Mouse (Mus musculus) myocyte (in vitro differentiated cells): Measurements from ENCODE around the gene Tnrc18. TPM values are rescaled to one million over a fixed set of nuclear protein-coding genes. Genes with fewer than 3 reads are reported as not detected.

Source experiments
- H3K27me3 ChIP-seq: one replicate; pipeline ENCODE4 v1.6.1; 2011; ENCODE audit not compliant: control insufficient read depth, insufficient read depth, insufficient read length
- H3K36me3 ChIP-seq: one replicate; pipeline ENCODE4 v1.6.1; 2011; ENCODE audit not compliant: control insufficient read depth, insufficient read depth
- H3K4me2 ChIP-seq: one replicate; pipeline ENCODE4 v1.6.1; 2011; ENCODE audit warnings: low read depth, control low read depth
- H3K4me3 ChIP-seq: one replicate; pipeline ENCODE4 v1.5.1; 2011; ENCODE audit warnings: mild to moderate bottlenecking, control low read depth, moderate library complexity
- H3K79me2 ChIP-seq: one replicate; pipeline ENCODE4 v1.6.1; 2011; ENCODE audit not compliant: control insufficient read depth, insufficient read depth
- H3ac ChIP-seq: one replicate; pipeline ENCODE4 v1.6.1; 2011; ENCODE audit not compliant: control insufficient read depth, insufficient read length
- CEBPB ChIP-seq: IDR thresholded peaks from 2 replicates; pipeline ENCODE4 v1.6.1; 2011; ENCODE audit warnings: mild to moderate bottlenecking, moderate library complexity; ENCODE audit not compliant: poor library complexity, insufficient read depth, severe bottlenecking
- E2F4 ChIP-seq: IDR thresholded peaks from one replicate; pipeline ENCODE4 v1.6.1; 2011; ENCODE audit warnings: mild to moderate bottlenecking, control low read depth, moderate library complexity; ENCODE audit not compliant: insufficient read depth
- MAX ChIP-seq: IDR thresholded peaks from one replicate; pipeline ENCODE4 v1.6.1; 2011; ENCODE audit warnings: low read depth, mild to moderate bottlenecking, control low read depth
- MYOD1 ChIP-seq, 3 experiments: IDR thresholded peaks; one replicate each; pipeline ENCODE4 v1.6.1; 2011; ENCODE audit warnings: control low read depth in 2 of 3, low read depth in 2 of 3, mild to moderate bottlenecking in 2 of 3, moderate library complexity in 1 of 3; ENCODE audit not compliant: insufficient read length in 2 of 3, control insufficient read depth in 1 of 3
- MYOG ChIP-seq, 3 experiments: IDR thresholded peaks; one replicate each; pipeline ENCODE4 v1.6.1; 2011; ENCODE audit warnings: control low read depth in 2 of 3, low read depth in 2 of 3, mild to moderate bottlenecking in 2 of 3; ENCODE audit not compliant: insufficient read length in 2 of 3, control insufficient read depth in 1 of 3, insufficient read depth in 1 of 3
- POLR2A ChIP-seq: IDR thresholded peaks from one replicate; pipeline ENCODE4 v1.6.1; 2011; ENCODE audit warnings: low read depth, mild to moderate bottlenecking, control low read depth, moderate library complexity; ENCODE audit not compliant: insufficient read length
- POLR2AphosphoS2 ChIP-seq: IDR thresholded peaks from one replicate; pipeline ENCODE4 v1.6.1; 2011; ENCODE audit warnings: low read depth, control low read depth; ENCODE audit not compliant: insufficient read length
- REST ChIP-seq: IDR thresholded peaks from one replicate; pipeline ENCODE4 v1.6.1; 2011; ENCODE audit warnings: mild to moderate bottlenecking, control low read depth, moderate library complexity; ENCODE audit not compliant: insufficient read depth, insufficient read length
- SRF ChIP-seq: IDR thresholded peaks from one replicate; pipeline ENCODE4 v1.6.1; 2011; ENCODE audit warnings: low read depth; ENCODE audit not compliant: control insufficient read depth, insufficient read length
- TCF12 ChIP-seq: IDR thresholded peaks from one replicate; pipeline ENCODE4 v1.6.1; 2011; ENCODE audit warnings: mild to moderate bottlenecking, control low read depth; ENCODE audit not compliant: poor library complexity, insufficient read depth, severe bottlenecking
- TCF3 ChIP-seq: IDR thresholded peaks from one replicate; pipeline ENCODE4 v1.6.1; 2011; ENCODE audit warnings: low read depth, control low read depth; ENCODE audit not compliant: insufficient read length
- USF1 ChIP-seq: IDR thresholded peaks from one replicate; pipeline ENCODE4 v1.6.1; 2011; ENCODE audit warnings: low read depth, mild to moderate bottlenecking, control low read depth, moderate library complexity
- polyA plus RNA-seq: library from polyadenylated mRNA; unstranded; fragments of >200 nt; fragmentation: generic; extraction: Trizol; gene quantifications from one replicate; pipeline ENCODE4 v1.2.1, GENCODE M21; 2012; ENCODE audit warnings: missing spikeins

Gene Tnrc18
- polyA plus RNA-seq, 1 experiment: 26.2 TPM

DNA sequence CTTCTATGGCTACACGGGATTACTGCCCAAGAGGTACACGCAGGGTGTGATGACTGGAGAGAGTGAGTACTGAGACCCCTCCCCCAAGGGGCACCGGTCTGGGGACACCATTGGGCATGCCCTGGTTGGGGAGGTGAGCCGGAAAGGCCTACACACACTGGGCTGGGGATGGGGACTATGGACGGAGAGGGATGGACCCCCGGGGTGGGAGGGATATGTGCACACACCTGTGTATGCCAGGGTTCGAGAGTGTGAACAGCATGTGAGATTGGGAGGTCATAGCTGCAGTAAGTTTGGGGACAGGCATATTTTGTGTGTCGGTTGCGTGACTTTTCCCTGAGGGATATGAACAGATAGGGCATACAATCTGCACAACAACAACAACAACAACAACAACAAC, 102.4 kb downstream of the Tnrc18 start:
- no peak overlapping the region for H3ac ChIP-seq
- TF ChIP-seq POLR2A (no peak), CEBPB (no peak), MYOG (IDR thresholded peaks at IDR 0.05; ENCODE audit: control insufficient read depth in 1 of 3, insufficient read depth in 1 of 3, insufficient read length in 2 of 3, low read depth in 2 of 3) (no peak), TCF12 (no peak), POLR2AphosphoS2 (no peak), TCF3 (no peak), REST (no peak), USF1 (no peak), MYOD1 (IDR thresholded peaks at IDR 0.05; ENCODE audit: control insufficient read depth in 1 of 3, insufficient read length in 2 of 3, low read depth in 2 of 3) (no peak), E2F4 (no peak), SRF (no peak), MAX (no peak)
- no peaks in the 10 kb centered on the region for H3K79me2 ChIP-seq
- H3K4me3 ChIP-seq: no peak overlapping the region
- H3K4me2 ChIP-seq: no peak overlapping the region
- peaks cover 29% of the 10 kb centered on the region for H3K27me3 ChIP-seq
- no peaks in the 10 kb centered on the region for H3K36me3 ChIP-seq

DNA sequence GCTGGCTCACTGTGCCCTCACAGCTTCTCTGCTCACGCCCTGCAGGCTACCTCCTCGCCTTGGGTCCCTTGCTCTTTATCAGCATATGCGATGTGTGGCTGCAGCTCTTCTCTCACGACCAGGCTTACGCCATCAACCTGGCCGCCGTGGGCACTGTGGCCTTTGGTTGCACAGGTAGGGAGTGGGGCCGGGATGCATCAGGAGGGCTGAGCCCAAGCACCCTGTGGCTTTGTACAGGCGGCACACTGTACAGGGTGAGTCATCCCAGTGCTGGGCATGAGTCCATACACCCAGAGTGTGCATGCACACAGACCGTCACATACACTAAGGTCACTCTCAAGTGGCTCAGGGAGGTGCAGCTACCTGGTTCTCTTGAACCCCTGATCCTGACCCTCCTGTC, 103.5 kb downstream of the Tnrc18 start:
- H3K79me2 ChIP-seq: no peaks in the 10 kb centered on the region
- TF ChIP-seq MAX: no peak
- no peak for TF ChIP-seq MYOG (IDR thresholded peaks at IDR 0.05; ENCODE audit: control insufficient read depth in 1 of 3, insufficient read depth in 1 of 3, insufficient read length in 2 of 3, low read depth in 2 of 3)
- no peak for TF ChIP-seq REST
- no peak for TF ChIP-seq USF1
- TF ChIP-seq TCF12: no peak
- no peak overlapping the region for H3K4me2 ChIP-seq

DNA sequence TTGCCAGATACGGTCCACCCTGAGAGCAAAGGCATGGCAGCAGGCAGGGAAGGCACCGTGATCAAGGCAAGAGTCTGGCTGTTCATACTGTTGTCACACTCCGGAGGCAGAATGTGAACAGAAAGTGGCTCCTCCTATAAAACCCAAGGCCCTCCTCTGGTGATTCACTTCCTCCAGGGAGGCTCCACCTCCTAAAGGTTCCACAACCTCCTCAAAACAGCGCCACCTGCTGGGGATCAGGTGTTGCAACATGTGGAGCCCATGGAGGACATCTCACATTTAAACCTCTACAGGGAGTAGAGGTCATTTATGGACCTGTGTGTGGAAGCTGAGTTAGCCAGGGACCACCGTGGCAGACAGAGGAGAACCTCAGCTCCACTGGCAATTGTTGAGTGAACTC, 105.1 kb downstream of the Tnrc18 start:
- H3K4me3 ChIP-seq: no peak overlapping the region
- no peak overlapping the region for H3ac ChIP-seq
- no peaks in the 10 kb centered on the region for H3K36me3 ChIP-seq
- no peak for TF ChIP-seq MYOG (IDR thresholded peaks at IDR 0.05; ENCODE audit: control insufficient read depth in 1 of 3, insufficient read depth in 1 of 3, insufficient read length in 2 of 3, low read depth in 2 of 3)
- no peak for TF ChIP-seq POLR2AphosphoS2
- TF ChIP-seq POLR2A: no peak
- no peak for TF ChIP-seq MAX
- no peak for TF ChIP-seq SRF
- no peak for TF ChIP-seq TCF12
- TF ChIP-seq CEBPB: no peak
- no peak for TF ChIP-seq MYOD1 (IDR thresholded peaks at IDR 0.05; ENCODE audit: control insufficient read depth in 1 of 3, insufficient read length in 2 of 3, low read depth in 2 of 3)
- TF ChIP-seq USF1: no peak
- no peak for TF ChIP-seq TCF3
- no peak for TF ChIP-seq REST
- TF ChIP-seq E2F4: no peak
- no peak overlapping the region for H3K4me2 ChIP-seq
- peaks cover 26% of the 10 kb centered on the region for H3K27me3 ChIP-seq
- H3K79me2 ChIP-seq: no peaks in the 10 kb centered on the region

More for the DNA sequence above, 103.5 kb downstream of the Tnrc18 start:
- Histone ChIP-seq H3ac (no peak overlapping the region), H3K36me3 (no peaks in the 10 kb centered on the region), H3K4me3 (no peak overlapping the region), H3K27me3 (peaks cover 29% of the 10 kb centered on the region)

DNA sequence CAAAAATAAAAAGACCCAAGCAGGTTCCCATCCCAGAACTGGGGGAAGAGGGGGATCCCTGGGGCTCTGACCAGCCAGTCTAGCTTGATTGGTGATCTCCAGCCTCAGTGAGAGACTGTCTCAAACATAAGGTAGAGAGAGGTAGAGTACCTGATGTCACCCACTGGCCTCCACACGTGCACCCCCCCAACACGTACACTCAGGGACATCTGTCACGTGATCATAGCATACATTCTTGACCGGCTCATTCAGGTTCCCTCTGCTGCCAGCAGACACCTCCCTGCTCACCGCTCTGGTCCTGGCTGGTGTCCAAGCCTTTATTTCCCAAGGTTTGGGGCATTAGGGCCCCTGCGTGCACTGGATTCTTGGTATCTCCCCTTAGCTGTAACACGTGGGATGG, 108.0 kb downstream of the Tnrc18 start:
- Histone ChIP-seq H3K79me2 (no peaks in the 10 kb centered on the region), H3K27me3 (no peaks in the 10 kb centered on the region), H3K4me3 (no peak overlapping the region), H3ac (no peak overlapping the region), H3K4me2 (no peak overlapping the region), H3K36me3 (no peaks in the 10 kb centered on the region)
- no peak for TF ChIP-seq CEBPB
- TF ChIP-seq POLR2AphosphoS2: no peak
- no peak for TF ChIP-seq MAX
- TF ChIP-seq TCF3: no peak
- no peak for TF ChIP-seq MYOD1 (IDR thresholded peaks at IDR 0.05; ENCODE audit: control insufficient read depth in 1 of 3, insufficient read length in 2 of 3, low read depth in 2 of 3)
- TF ChIP-seq POLR2A: no peak
- TF ChIP-seq SRF: no peak
- TF ChIP-seq USF1: no peak
- no peak for TF ChIP-seq REST
- no peak for TF ChIP-seq E2F4
- no peak for TF ChIP-seq MYOG (IDR thresholded peaks at IDR 0.05; ENCODE audit: control insufficient read depth in 1 of 3, insufficient read depth in 1 of 3, insufficient read length in 2 of 3, low read depth in 2 of 3)
- no peak for TF ChIP-seq TCF12

DNA sequence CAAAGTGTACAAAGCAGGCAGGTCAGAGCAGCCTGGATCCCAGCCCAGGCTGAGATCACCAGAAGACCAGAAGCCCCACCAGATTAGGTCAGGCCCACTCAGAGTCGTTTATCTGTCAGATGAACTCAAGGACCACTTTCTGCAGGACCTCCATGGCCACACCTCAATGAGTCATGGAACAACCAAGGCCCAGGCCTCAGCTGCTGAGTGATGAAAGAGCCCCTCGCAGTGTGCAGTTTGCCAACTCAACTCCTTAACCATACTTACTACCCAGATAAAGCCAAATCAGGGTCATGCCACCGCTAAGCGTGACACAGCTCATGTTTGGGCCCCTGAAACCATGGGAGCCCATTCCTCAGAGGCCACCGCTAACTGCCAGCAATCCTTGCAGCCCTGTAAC, 109.8 kb downstream of the Tnrc18 start:
- TF ChIP-seq MAX: no peak
- TF ChIP-seq TCF12: no peak
- Histone ChIP-seq H3K27me3 (peaks cover 16% of the 10 kb centered on the region), H3K4me3 (no peak overlapping the region), H3ac (no peak overlapping the region), H3K79me2 (no peaks in the 10 kb centered on the region), H3K4me2 (no peak overlapping the region), H3K36me3 (no peaks in the 10 kb centered on the region)
